Mouse (Mus musculus) CD4-positive naive resting alpha-beta T cell, adult 57 days (primary cell): ENCODE measurements around the gene Caprin1. TPM values are rescaled to one million over a fixed set of nuclear protein-coding genes. Genes with fewer than 3 reads are reported as not detected.

Source experiments
- total RNA-seq: library from RNA; stranded (reverse); gene quantifications from one replicate; pipeline ENCODE4 v1.2.4, GENCODE M21; 2023

The Caprin1 gene
- total RNA-seq: 310 TPM

GRCm38 (mm10) chr2:103797491-103798009, at the start of gene Caprin1:
Gene Caprin1, minus strand, starts transcription at chr2:103797649.

GRCm38 (mm10) chr2:103760906-103761716, 36.3 kb downstream of the Caprin1 start, which contains the start of gene Nat10:
Gene Nat10, minus strand, starts transcription at chr2:103761270.

Other genes starting within 250 kb of the Caprin1 start
- 85.7 TPM for gene Abtb2, start 231.3 kb downstream of the Caprin1 start, total RNA-seq
- gene Nat10, start 36.4 kb downstream of the Caprin1 start, total RNA-seq: 67.8 TPM
- gene Lmo2, start 160.3 kb upstream of the Caprin1 start, total RNA-seq: 8.6 TPM
- gene Fbxo3, start 230.1 kb upstream of the Caprin1 start, total RNA-seq: 27.2 TPM
- gene 4931422A03Rik, start 230.7 kb upstream of the Caprin1 start, total RNA-seq: not detected